10 mouse cellular contexts compared by ENCODE assay signal in genomic region chrX:9200380-9200917, GRCm38 (mm10). TPM values are rescaled to one million over a fixed set of nuclear protein-coding genes. Genes with fewer than 3 reads are reported as not detected.
DNase-seq lines count a peak whose midpoint lies in the region; ATAC-seq and TF ChIP-seq lines count a peak whose summit lies in the region.
"Had no signal": no experiment of that assay in that cellular context is flagged by ENCODE, and none has a peak within 500 bp of the region (broad histone marks: within the 10 kb centered on the region; RNA-seq: fewer than 3 reads in every experiment).

No protein-coding gene starts in this region.

- 42% methylated on average over 61 of the region's 72 CpGs for WGBS in forebrain, embryonic 14.5 days
- 35% methylated on average over 62 of the region's 72 CpGs for WGBS in hindbrain, postnatal 0 days
- 8% methylated on average over 47 of the region's 72 CpGs for WGBS in liver, embryonic 11.5 days

- no peaks in the 10 kb centered on the region for H3K27me3 ChIP-seq in forebrain, embryonic 14.5 days (replicated peaks; ENCODE audit: control insufficient read depth, insufficient read depth, low read length)
- H3K27me3 ChIP-seq in hindbrain, postnatal 0 days (ENCODE audit: insufficient read depth, low read length): no peaks in the 10 kb centered on the region
- H3K27me3 ChIP-seq in liver, embryonic 11.5 days (replicated peaks; ENCODE audit: control insufficient read depth, insufficient read depth, low read length): peaks cover 26% of the 10 kb centered on the region
- H3K27me3 ChIP-seq: CH12.LX had no signal

- no peak overlapping the region; the same call in 1 of the 2 replicates for H3K27ac ChIP-seq in layer of hippocampus, adult 2 months
- no peak overlapping the region; the same call in 1 of the 2 replicates for H3K27ac ChIP-seq in forebrain, embryonic 14.5 days (ENCODE audit: low read depth, low read length)
- H3K27ac ChIP-seq in hindbrain, postnatal 0 days: no peak overlapping the region; the same call in 1 of the 2 replicates
- no peak overlapping the region for H3K27ac ChIP-seq in liver, embryonic 11.5 days (ENCODE audit: low read depth, low read length)

- ATAC-seq in cerebellum, adult (ENCODE audit: insufficient number of reproducible peaks, low FRiP score, low TSS enrichment): peak; percentile 43
- ATAC-seq in forebrain, embryonic 14.5 days: peak; percentile 67
- peak; percentile 83 for ATAC-seq in hindbrain, postnatal 0 days
- ATAC-seq in liver, embryonic 11.5 days (replicated peaks; ENCODE audit: low FRiP score): peak; percentile 61; the same call in 1 of the 2 replicates

- H3K36me3 ChIP-seq in forebrain, embryonic 14.5 days (ENCODE audit: control insufficient read depth, insufficient read depth, low read length): no peaks in the 10 kb centered on the region
- no peaks in the 10 kb centered on the region for H3K36me3 ChIP-seq in hindbrain, postnatal 0 days (ENCODE audit: insufficient read depth, low read length)
- H3K36me3 ChIP-seq in liver, embryonic 11.5 days (ENCODE audit: control insufficient read depth, insufficient read depth, low read length): no peaks in the 10 kb centered on the region

- H3K4me2 ChIP-seq in forebrain, embryonic 14.5 days (ENCODE audit: low read length): peak overlapping the region; percentile 61
- peak overlapping the region; percentile 59 for H3K4me2 ChIP-seq in hindbrain, postnatal 0 days (ENCODE audit: low read depth, low read length)
- H3K4me2 ChIP-seq in liver, embryonic 11.5 days: peak overlapping the region; percentile 68

- peak; percentile 60 for TF ChIP-seq CTCF in layer of hippocampus, adult 2 months (conservative IDR thresholded peaks at IDR 0.05)
- TF ChIP-seq CTCF in hindbrain, postnatal 0 days (IDR thresholded peaks at IDR 0.05; ENCODE audit: low read depth): no peak

- H3K4me3 ChIP-seq in layer of hippocampus, adult 2 months: peak overlapping the region; percentile 49
- H3K4me3 ChIP-seq in forebrain, embryonic 14.5 days (ENCODE audit: low read depth, low read length): peak overlapping the region; percentile 43
- peak overlapping the region; percentile 44 for H3K4me3 ChIP-seq in hindbrain, postnatal 0 days (ENCODE audit: low read length)
- peak overlapping the region; percentile 45 for H3K4me3 ChIP-seq in liver, embryonic 11.5 days (ENCODE audit: low read depth, low read length)

- no peaks in the 10 kb centered on the region for H3K4me1 ChIP-seq in forebrain, embryonic 14.5 days (ENCODE audit: control insufficient read depth, insufficient read depth, low read length)
- no peaks in the 10 kb centered on the region for H3K4me1 ChIP-seq in hindbrain, postnatal 0 days (ENCODE audit: insufficient read depth, low read length)
- no peaks in the 10 kb centered on the region for H3K4me1 ChIP-seq in liver, embryonic 11.5 days (replicated peaks; ENCODE audit: control insufficient read depth, insufficient read depth, low read length)

- H3K9me3 ChIP-seq in forebrain, embryonic 14.5 days (replicated peaks; ENCODE audit: control insufficient read depth, low read length): no peaks in the 10 kb centered on the region
- H3K9me3 ChIP-seq in hindbrain, postnatal 0 days (ENCODE audit: low read length): no peaks in the 10 kb centered on the region
- H3K9me3 ChIP-seq in liver, embryonic 11.5 days (ENCODE audit: control insufficient read depth, low read length): no peaks in the 10 kb centered on the region

- peak overlapping the region; percentile 63 for H3K9ac ChIP-seq in forebrain, embryonic 14.5 days (ENCODE audit: low read length)
- peak overlapping the region; percentile 40 for H3K9ac ChIP-seq in hindbrain, postnatal 0 days (replicated peaks; ENCODE audit: low read length)
- peak overlapping the region; percentile 48; the same call in 1 of the 2 replicates for H3K9ac ChIP-seq in liver, embryonic 11.5 days (ENCODE audit: low read depth, low read length)

- no peak for DNase-seq in layer of hippocampus, adult 2 months (ENCODE audit: low spot score in 2 of 2)
- DNase-seq in layer of hippocampus, adult 9-10 months (ENCODE audit: low spot score): no peak
- peak; percentile 55 for DNase-seq in forebrain, embryonic 14.5 days (ENCODE audit: low spot score)
- peak; percentile 56 for DNase-seq in hindbrain, postnatal 0 days (ENCODE audit: low spot score)
- DNase-seq in liver, embryonic 11.5 days (ENCODE audit: low spot score): peak; percentile 41
- peak; percentile 42 for DNase-seq in neural tube, embryonic 10.5 days (ENCODE audit: extremely low spot score, low spot score)
- peak; percentile 19 to 35 for DNase-seq in urinary bladder, adult 18-20 months (ENCODE audit: low spot score in 2 of 2)

RNA-seq across cellular contexts. Expression of gene Lancl3, which starts 0.7 kb away (rescaled TPM):
- 1 to 10 TPM; 4.8 to 5.1 TPM for total RNA-seq in layer of hippocampus, adult 2 months (2021)
- polyA plus RNA-seq in forebrain, embryonic 14.5 days (2014; fragmentation: Nextera tagmentation; extraction: Ambion mirVana): 2.9 and 4.7 TPM in 2 replicates
- total RNA-seq in hindbrain, postnatal 0 days (2014; rRNA removed): 8.4 and 8.7 TPM in 2 replicates
- 3.1 and 3.4 TPM in 2 replicates for polyA plus RNA-seq in hindbrain, postnatal 0 days (2015; fragmentation: Nextera tagmentation; extraction: Ambion mirVana)
- polyA plus RNA-seq in liver, embryonic 11.5 days (2014; fragmentation: Nextera tagmentation; extraction: Ambion mirVana): 0.23 and 0.27 TPM in 2 replicates
- total RNA-seq: CH12.LX had no signal

RNA-seq across cellular contexts. Expression of gene Gm14862, which starts 56.2 kb away (rescaled TPM):
- not detected for total RNA-seq in layer of hippocampus, adult 2 months (2021)
- polyA plus RNA-seq in forebrain, embryonic 14.5 days (2014; fragmentation: Nextera tagmentation; extraction: Ambion mirVana): not detected in 2 replicates
- total RNA-seq in hindbrain, postnatal 0 days (2014; rRNA removed): not detected in 2 replicates
- not detected in 2 replicates for polyA plus RNA-seq in hindbrain, postnatal 0 days (2015; fragmentation: Nextera tagmentation; extraction: Ambion mirVana)
- polyA plus RNA-seq in liver, embryonic 11.5 days (2014; fragmentation: Nextera tagmentation; extraction: Ambion mirVana): 1.0 and 1.1 TPM in 2 replicates
- total RNA-seq: CH12.LX; left cerebral cortex, adult 18-20 months had no signal

Comparison
In these comparisons a context has a peak if more than half of its experiments do, and no peak if none do; other contexts are left out.
1. DNase-seq: peak in forebrain, embryonic 14.5 days (single experiment), hindbrain, postnatal 0 days (single experiment), liver, embryonic 11.5 days (single experiment), neural tube, embryonic 10.5 days (single experiment) and urinary bladder, adult 18-20 months (2 of 2); none in layer of hippocampus, adult 2 months (0 of 2) and layer of hippocampus, adult 9-10 months (single experiment).
2. Peak in every context shown above with its lines, with median percentiles within 50 percentile points of each other: H3K4me3 ChIP-seq, ATAC-seq, H3K4me2 ChIP-seq and H3K9ac ChIP-seq.